Mouse (Mus musculus): ENCODE results near the gene Plcb4.

DNA sequence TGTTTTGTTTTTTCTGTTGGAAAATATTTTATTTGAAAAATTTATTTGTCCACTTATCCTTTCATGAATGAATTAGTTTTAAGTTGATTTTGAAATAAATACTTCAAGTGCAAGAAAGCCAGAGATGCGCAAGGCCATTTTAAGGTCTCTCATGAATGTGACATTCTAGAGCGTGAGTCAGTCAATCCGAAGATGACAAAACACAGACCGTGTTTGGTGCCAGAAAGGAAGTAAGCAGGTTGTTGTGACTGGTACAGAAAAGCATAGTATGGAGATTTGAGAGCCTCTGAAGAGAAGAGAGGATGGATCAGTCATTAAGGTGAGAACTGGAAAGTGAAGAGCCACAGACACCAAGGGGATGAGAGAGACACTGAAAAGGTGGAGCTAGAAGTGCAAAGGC, 246.0 kb downstream of the Plcb4 start:
- TF ChIP-seq POLR2A (IDR thresholded peaks at IDR 0.05; ENCODE audit: borderline replicate concordance, extremely low read depth, low read depth, low read length), result no peak
- no peak for TF ChIP-seq CTCF (IDR thresholded peaks at IDR 0.05; ENCODE audit: insufficient read depth, low read length)
